Mouse (Mus musculus): ENCODE data around the gene Fcgr4.
A peak's percentile ranks its signal among the peaks of the same experiment; 100 is the strongest.
"Not testable (repeated sequence)": the region's sequence is repeated elsewhere in the genome, so short reads cannot be mapped to it uniquely, and the experiment has no call there.

The Fcgr4 gene

DNA sequence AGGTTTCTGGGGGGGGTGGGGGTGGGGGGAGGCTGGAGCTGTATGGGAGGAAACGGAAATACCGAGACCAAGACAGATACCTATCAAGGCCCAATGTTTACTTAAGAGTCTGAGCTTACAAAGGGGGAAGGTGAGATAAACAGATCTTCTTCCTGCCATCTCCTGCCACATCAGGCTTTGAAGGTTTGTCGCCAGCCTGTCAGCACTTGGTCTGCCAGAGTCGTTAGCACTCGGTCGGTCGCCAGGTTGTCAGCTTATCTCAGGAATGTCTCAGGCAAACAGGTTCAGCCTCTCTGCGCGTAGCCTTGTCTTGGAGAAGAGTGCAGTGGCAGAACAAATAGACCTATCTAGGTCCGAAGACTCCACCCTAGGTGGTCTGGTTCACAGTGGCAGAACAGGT is 41.7 kb downstream of the Fcgr4 start:
- DNase-seq: no peak

DNA sequence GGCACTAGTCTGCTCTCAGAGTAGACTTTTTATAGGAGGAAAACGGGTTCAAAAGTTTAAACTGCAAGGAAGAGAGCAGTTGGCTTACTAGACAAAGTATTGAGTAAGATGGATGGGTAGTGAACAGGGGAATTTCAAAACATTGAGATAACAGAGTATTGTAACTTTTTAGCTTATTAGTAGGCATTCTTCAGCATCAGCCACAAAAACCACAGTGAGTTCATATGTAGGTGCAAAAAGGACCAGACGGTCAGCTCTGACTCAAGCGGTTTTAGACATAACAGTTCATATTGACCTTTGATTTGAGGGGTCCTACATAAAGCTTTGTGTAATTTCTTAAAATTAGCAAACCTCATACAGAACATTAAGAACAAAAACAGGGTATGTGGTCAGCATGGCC is 42.8 kb downstream of the Fcgr4 start:
- no peak for DNase-seq

DNA sequence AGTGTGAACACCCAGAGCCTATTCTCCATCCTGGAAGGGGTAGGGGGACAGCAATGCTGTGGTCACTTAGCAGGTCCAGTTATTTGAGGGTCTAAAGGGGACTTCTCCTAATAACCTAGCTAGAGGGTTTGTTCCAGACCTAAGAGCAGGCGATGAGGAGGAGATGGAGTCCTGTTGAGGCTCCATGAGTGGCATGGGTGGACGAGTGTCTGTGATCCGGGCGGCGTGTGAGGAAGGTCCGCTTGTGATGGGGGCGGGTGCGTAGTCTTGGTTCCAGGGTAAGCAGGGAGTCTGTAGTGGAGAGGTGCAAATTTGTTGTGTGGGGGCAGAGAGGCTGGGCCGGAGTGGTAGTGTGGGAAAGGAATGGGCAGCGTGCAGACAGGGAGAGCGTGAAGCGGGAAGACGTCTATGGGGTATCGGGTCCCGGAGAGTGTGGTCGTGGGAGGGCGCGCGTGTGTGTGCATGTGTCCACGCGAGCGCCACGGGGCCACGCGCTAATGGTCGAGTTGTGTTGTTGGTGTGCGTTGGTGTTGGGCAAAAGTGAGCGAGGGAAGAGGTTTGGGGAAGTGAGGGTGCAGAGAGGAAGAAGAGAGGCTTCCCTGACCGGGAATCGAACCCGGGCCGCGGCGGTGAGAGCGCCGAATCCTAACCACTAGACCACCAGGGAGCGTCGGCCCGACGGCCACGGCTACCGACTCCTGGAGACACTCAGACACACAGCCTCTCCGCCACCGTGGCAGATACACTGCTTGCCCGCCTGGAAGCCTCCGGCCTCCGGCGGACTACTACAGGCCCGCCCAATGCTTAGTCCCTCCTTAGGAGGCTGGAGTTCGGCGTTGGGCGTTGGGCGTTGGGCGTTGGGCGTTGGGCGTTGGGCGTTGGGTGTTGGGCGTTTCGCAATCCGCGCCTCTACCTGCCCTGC is 45.1 kb downstream of the Fcgr4 start:
- peak; percentile 60 for DNase-seq

DNA sequence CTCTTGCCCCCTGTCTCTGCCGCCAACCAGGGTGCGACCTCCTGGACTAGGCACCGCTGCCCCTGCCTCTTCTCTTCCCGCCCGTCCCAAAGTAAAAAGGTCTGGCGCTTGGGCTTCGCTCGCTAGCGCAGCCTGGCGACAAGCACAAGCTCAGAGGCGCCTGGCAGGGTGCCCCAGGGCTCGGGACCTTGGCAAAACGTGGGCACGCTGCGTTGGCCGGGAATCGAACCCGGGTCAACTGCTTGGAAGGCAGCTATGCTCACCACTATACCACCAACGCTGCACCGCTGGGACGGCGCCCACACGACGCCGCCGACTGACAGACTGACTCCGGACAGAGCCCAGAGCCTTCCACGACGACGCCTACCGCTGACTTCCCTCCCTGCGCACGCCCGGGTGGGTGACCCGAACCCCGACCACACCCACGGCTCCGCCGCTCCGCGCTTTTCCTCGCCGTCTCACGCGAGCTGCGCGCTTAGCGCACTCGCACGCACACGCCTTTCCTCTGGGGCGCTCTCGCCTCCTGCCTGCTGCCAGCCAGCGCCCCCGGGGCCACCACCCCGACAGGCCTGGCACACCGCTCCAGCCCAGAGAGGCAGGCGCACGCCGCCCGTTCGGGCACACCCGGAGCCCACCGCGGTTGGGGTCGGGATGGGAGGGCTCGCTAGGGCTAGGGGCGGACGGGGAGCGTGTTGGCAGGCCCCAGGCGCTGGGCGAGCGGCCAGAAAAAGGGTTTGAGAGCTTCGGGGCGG is 45.9 kb downstream of the Fcgr4 start, which contains the start of gene Fcgr3:
Gene Fcgr3, minus strand, starts transcription at position 445 of the 752 bp plus-strand sequence.
- peak; percentile 80 for DNase-seq

DNA sequence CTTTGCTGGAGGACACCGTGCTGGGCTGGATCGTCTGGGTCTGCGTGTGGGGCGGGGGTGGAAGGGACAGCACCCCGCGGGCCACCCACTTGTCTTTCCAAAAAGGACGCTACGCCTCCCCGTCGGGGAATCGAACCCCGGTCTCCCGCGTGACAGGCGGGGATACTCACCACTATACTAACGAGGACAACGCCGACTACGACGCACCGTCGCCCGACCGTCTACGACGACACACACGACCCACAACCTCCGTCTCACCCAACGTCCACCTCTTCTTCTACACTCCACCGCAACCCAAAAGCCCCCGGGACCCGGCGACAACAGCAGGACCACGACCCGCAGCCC is 46.5 kb downstream of the Fcgr4 start:
- peak; percentile 70 for DNase-seq

DNA sequence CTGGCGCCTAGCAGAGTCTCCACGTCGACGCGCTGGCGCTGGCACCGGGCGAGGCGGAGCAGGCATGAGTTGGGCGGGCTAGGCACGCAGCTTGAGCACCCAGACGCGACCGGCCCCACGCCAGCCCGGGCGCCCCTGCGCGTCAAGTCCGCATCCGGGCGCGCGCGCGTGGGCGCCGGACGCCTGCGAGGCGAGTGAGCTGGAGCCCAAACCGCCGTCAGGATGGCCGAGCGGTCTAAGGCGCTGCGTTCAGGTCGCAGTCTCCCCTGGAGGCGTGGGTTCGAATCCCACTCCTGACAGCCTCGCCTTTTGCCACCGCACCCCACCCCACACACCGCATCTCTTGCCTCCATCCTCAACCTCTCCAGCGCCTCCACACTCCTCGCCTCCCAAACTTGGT is 47.0 kb downstream of the Fcgr4 start:
- peak; percentile 63 for DNase-seq

DNA sequence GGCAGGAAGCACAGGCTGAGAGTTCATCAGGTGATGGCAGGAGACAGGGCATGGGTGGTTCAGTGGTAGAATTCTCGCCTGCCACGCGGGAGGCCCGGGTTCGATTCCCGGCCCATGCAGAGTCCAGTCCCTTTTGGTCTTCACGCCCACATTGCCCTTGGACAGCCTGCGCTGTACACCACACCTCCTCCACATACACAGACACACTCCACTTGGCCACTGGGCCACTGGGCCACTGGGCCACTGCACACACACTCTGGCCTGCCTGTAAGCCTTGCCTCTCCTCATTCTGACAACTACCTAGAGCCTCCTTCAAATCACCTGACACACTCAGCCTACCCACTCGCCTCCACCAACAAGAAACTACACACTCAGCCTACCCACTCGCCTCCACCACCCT is 47.9 kb downstream of the Fcgr4 start:
- DNase-seq: not testable (repeated sequence)

DNA sequence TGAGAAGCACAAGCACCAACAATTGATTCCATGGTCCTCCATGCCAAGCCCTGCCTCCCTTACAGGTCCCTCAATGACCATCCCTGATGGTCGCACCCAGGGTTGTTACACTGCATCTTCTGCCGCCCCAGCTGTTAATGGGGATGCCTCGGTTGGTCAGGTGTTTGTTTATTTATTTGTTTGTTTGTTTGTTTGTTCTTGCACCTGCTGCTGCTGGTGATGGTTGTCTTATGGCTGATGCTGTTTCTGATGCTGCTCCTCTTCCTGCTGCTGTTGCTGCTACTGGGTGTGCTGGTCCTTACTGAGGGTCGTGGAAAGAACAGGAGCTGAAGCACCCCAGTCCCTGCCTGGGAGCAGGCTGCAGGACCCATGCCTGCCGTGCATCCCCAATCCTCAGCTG is 49.2 kb downstream of the Fcgr4 start:
- DNase-seq: not testable (repeated sequence)

DNA sequence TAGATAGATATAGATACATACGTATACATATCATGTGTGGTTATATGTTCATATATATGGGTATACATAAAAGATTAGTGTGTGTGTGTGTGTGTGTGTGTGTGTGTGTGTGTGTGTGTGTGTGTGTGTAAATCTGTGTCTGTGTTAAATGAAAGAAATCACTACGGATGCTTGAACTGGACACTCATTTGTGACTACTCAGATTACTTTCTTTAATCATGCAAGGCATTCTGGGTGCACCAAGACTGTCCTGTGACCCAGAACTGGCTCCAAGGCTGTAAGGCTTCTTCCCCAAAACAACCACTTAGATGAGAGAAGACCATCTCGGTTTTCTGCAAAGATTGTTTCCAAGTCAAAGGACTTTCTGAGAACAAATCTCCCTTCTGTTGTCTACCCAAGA is 50.8 kb downstream of the Fcgr4 start:
- not testable (repeated sequence) for DNase-seq

DNA sequence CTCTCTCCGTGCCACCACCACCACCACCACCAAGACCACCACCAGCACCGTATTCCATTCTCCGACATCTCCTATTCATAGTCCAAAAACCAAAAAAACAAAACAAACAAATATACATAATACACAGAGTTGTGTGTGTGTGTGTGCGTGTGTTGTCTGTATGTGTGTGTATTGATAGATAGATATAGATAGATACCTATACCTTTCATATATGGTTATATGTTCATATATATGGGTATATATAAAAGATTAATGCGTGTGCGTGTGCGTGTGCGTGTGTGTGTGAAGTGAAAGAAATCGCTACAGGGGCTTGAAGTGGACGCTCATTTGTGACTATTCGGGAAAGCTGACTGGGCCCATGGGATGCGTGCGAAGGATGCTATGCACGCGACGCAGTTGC is 52.2 kb downstream of the Fcgr4 start:
- DNase-seq: not testable (repeated sequence)

DNA sequence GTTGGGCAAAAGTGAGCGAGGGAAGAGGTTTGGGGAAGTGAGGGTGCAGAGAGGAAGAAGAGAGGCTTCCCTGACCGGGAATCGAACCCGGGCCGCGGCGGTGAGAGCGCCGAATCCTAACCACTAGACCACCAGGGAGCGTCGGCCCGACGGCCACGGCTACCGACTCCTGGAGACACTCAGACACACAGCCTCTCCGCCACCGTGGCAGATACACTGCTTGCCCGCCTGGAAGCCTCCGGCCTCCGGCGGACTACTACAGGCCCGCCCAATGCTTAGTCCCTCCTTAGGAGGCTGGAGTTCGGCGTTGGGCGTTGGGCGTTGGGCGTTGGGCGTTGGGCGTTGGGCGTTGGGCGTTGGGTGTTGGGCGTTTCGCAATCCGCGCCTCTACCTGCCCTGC is 53.0 kb downstream of the Fcgr4 start:
- DNase-seq: not testable (repeated sequence)

DNA sequence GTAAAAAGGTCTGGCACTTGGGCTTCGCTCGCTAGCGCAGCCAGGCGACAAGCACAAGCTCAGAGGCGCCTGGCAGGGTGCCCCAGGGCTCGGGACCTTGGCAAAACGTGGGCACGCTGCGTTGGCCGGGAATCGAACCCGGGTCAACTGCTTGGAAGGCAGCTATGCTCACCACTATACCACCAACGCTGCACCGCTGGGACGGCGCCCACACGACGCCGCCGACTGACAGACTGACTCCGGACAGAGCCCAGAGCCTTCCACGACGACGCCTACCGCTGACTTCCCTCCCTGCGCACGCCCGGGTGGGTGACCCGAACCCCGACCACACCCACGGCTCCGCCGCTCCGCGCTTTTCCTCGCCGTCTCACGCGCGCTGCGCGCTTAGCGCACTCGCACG is 53.5 kb downstream of the Fcgr4 start:
- not testable (repeated sequence) for DNase-seq

DNA sequence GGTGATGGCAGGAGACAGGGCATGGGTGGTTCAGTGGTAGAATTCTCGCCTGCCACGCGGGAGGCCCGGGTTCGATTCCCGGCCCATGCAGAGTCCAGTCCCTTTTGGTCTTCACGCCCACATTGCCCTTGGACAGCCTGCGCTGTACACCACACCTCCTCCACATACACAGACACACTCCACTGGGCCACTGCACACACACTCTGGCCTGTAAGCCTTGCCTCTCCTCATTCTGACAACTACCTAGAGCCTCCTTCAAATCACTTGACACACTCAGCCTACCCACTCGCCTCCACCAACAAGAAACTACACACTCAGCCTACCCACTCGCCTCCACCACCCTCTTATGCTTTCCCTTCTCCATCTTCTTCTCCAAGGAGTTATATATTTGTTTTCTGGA is 55.6 kb downstream of the Fcgr4 start:
- not testable (repeated sequence) for DNase-seq

DNA sequence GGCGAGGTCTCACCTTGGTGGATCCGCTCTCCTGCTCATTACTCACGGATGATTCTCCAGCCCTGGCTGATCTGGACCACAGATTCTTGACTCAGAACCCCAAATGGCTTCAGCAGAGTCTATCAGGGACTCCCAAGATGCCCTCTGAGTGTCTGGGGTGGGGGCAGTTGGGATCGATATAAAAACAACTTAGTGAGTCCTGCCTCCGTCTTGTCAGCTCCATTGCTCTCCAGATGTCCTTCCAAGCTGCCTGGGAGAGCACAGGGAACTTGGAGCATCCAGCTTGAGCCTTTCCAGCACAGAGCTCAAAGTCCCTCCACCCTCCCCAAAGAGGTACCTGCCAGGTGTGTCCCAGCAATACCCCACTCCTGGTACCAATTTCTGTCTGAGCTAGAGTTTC is 57.5 kb downstream of the Fcgr4 start:
- not testable (repeated sequence) for DNase-seq

DNA sequence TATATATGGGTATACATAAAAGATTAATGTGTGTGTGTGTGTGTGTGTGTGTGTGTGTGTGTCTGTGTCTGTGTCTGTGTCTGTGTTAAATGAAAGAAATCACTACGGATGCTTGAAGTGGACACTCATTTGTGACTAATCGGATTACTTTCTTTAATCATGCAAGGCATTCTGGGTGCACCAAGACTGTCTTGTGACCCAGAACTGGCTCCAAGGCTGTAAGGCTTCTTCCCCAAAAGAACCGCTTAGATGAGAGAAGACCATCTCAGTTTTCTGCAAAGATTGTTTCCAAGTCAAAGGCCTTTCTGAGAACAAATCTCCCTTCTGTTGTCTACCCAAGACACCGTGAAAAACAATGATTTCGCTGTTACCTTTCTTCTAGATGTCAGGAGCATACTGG is 58.5 kb downstream of the Fcgr4 start:
- not testable (repeated sequence) for DNase-seq

DNA sequence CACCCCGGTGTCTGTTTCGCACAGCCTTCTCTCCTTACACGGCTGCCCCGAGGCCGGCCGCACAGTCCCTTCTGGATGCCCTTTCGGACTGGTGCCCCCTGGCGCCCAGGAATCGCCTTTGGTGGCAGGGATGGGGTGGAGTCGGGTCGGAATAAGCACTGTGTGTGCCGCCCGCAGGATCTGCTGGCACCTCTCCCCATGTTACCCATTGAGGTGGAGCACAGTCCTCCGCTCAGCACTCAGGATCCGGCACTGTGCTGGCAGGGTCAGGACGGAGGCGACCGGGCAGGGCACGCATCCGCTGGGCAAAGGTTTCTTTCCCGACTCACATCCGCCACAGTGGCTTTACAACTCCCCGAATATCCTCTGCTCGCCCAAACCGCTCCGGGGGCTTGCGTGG is 59.2 kb downstream of the Fcgr4 start:
- DNase-seq: not testable (repeated sequence)

DNA sequence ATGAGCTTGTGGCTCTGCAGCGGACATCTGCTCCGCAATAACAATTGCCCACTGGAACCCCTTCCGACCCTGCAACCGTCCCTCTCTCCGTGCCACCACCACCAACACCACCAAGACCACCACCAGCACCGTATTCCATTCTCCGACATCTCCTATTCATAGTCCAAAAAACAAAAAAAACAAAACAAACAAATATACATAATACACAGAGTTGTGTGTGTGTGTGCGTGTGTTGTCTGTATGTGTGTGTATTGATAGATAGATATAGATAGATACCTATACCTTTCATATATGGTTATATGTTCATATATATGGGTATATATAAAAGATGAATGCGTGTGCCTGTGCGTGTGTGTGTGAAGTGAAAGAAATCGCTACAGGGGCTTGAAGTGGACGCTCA is 59.7 kb downstream of the Fcgr4 start:
- DNase-seq: not testable (repeated sequence)

DNA sequence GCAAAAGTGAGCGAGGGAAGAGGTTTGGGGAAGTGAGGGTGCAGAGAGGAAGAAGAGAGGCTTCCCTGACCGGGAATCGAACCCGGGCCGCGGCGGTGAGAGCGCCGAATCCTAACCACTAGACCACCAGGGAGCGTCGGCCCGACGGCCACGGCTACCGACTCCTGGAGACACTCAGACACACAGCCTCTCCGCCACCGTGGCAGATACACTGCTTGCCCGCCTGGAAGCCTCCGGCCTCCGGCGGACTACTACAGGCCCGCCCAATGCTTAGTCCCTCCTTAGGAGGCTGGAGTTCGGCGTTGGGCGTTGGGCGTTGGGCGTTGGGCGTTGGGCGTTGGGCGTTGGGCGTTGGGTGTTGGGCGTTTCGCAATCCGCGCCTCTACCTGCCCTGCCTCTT is 60.6 kb downstream of the Fcgr4 start:
- not testable (repeated sequence) for DNase-seq
